Mouse (Mus musculus) adrenal gland, adult 8-10 months (tissue): ENCODE measurements around the gene Metrn. TPM values are rescaled to one million over a fixed set of nuclear protein-coding genes. Genes with fewer than 3 reads are reported as not detected.

Experiments used
- DNase-seq: peaks from one replicate; pipeline ENCODE4 v3.0.0; 2022
- microRNA-seq, 2 experiments: library from miRNA; unstranded; fragments of <30 nt; microRNA quantifications; one replicate each; pipeline ENCODE4 v1.2.0; 2022
- total RNA-seq, 4 experiments: library from RNA; stranded (reverse); gene quantifications; 2 replicates each; pipeline ENCODE4 v1.2.4; 2022

Gene Metrn
- total RNA-seq, 4 experiments from 2014 or later: 31.4 to 45.8 (median 39.3) TPM

- no peak for DNase-seq
Observed at GRCm38 (mm10) chr17:25765886-25766285, 31.1 kb downstream of the Metrn start.

- DNase-seq: no peak
Observed at GRCm38 (mm10) chr17:25762591-25762990, 34.3 kb downstream of the Metrn start.

GRCm38 (mm10) chr17:25761561-25761970 is 35.4 kb downstream of the Metrn start:
- DNase-seq: no peak

- no peak for DNase-seq
Observed at GRCm38 (mm10) chr17:25760148-25760547, 36.8 kb downstream of the Metrn start.

- DNase-seq: no peak
Observed at GRCm38 (mm10) chr17:25757691-25758090, 39.2 kb downstream of the Metrn start.

GRCm38 (mm10) chr17:25756378-25757242 is 40.3 kb downstream of the Metrn start:
- no peak for DNase-seq

- DNase-seq: no peak
Observed at GRCm38 (mm10) chr17:25755627-25756377, 41.1 kb downstream of the Metrn start.

- no peak for DNase-seq
Observed at GRCm38 (mm10) chr17:25755086-25755485, 41.9 kb downstream of the Metrn start.

- DNase-seq: no peak
Observed at GRCm38 (mm10) chr17:25754241-25754640, 42.7 kb downstream of the Metrn start, which contains the start of gene Msln. Msln (minus strand) TSS chr17:25754378.

GRCm38 (mm10) chr17:25751446-25751845 is 45.5 kb downstream of the Metrn start:
- DNase-seq: peak; percentile 53

GRCm38 (mm10) chr17:25749314-25749713 is 47.6 kb downstream of the Metrn start:
- no peak for DNase-seq

GRCm38 (mm10) chr17:25748238-25748637 is 48.7 kb downstream of the Metrn start:
- DNase-seq: peak; percentile 39

- peak; percentile 47 for DNase-seq
Observed at GRCm38 (mm10) chr17:25744311-25744710, 52.6 kb downstream of the Metrn start.

- DNase-seq: peak; percentile 75
Observed at GRCm38 (mm10) chr17:25743831-25744230, 53.1 kb downstream of the Metrn start.

Small RNA genes within 50 kb of the gene (microRNA-seq; reads per million reads assigned to microRNA genes)
- gene Gm25083 (0 reads per million in 2 experiments), gene Mir3082 (0.67 to 1.6 reads per million in 2 experiments), gene Mir6966 (0.34 to 0.35 reads per million in 2 experiments)

Other genes starting within 250 kb of the Metrn start
- 1 to 10 TPM in 3 of 4 experiments, under 1 TPM in 1; 0.92 to 2.6 (median 1.2) TPM for gene Sox8, start 226.4 kb downstream of the Metrn start, total RNA-seq
- 10 to 100 TPM; 36.0 to 39.9 (median 38.2) TPM for gene Lmf1, start 218.1 kb downstream of the Metrn start, total RNA-seq
- 1 to 10 TPM in 1 of 4 experiments, under 1 TPM in 1, not detected in 2; 0.74 to 2.9 TPM for gene Gng13, start 80.0 kb downstream of the Metrn start, total RNA-seq
- gene Chtf18, start 69.7 kb downstream of the Metrn start, total RNA-seq: 1 to 10 TPM; 1.2 to 4.9 (median 2.6) TPM
- gene Rpusd1, start 69.5 kb downstream of the Metrn start, total RNA-seq: 10 to 100 TPM; 17.8 to 23.5 (median 20.4) TPM
- under 1 TPM; 0.09 to 0.52 (median 0.30) TPM for gene Mslnl, start 61.1 kb downstream of the Metrn start, total RNA-seq
- 1 to 10 TPM; 4.8 to 7.1 (median 6.0) TPM for gene Msln, start 42.8 kb downstream of the Metrn start, total RNA-seq
- gene Narfl, start 23.4 kb downstream of the Metrn start, total RNA-seq: 10 to 100 TPM; 34.8 to 45.2 (median 40.1) TPM
- gene Haghl, start 11.5 kb downstream of the Metrn start, total RNA-seq: 10 to 100 TPM; 21.4 to 67.2 (median 55.9) TPM
- gene Ccdc78, start 10.6 kb downstream of the Metrn start, total RNA-seq: under 1 TPM in 1 of 4 experiments, not detected in 3; 0.15 TPM
- gene Fam173a, start 4.2 kb downstream of the Metrn start, total RNA-seq: 100 to 1,000 TPM in 3 of 4 experiments, 10 to 100 TPM in 1; 91.1 to 131 (median 117) TPM
- not detected for gene AC134908.4, start 1.5 kb downstream of the Metrn start, total RNA-seq
- gene Fbxl16, start 11.9 kb upstream of the Metrn start, total RNA-seq: 10 to 100 TPM; 37.9 to 62.9 (median 43.0) TPM
- gene Wdr24, start 26.5 kb upstream of the Metrn start, total RNA-seq: 10 to 100 TPM; 21.9 to 28.0 (median 24.5) TPM
- gene Jmjd8, start 31.7 kb upstream of the Metrn start, total RNA-seq: 100 to 1,000 TPM; 104 to 137 (median 119) TPM
- gene Stub1, start 36.3 kb upstream of the Metrn start, total RNA-seq: 100 to 1,000 TPM; 184 to 246 (median 214) TPM
- gene Rhbdl1, start 40.2 kb upstream of the Metrn start, total RNA-seq: 10 to 100 TPM; 14.7 to 79.0 (median 33.0) TPM
- 10 to 100 TPM in 3 of 4 experiments, 1 to 10 TPM in 1; 7.3 to 36.4 (median 20.8) TPM for gene Gm20683, start 44.6 kb upstream of the Metrn start, total RNA-seq
- 100 to 1,000 TPM in 3 of 4 experiments, 10 to 100 TPM in 1; 89.3 to 155 (median 139) TPM for gene Rhot2, start 47.7 kb upstream of the Metrn start, total RNA-seq
- gene Wdr90, start 64.4 kb upstream of the Metrn start, total RNA-seq: 10 to 100 TPM; 14.7 to 41.8 (median 22.9) TPM
- gene Mcrip2, start 71.6 kb upstream of the Metrn start, total RNA-seq: 100 to 1,000 TPM; 264 to 492 (median 338) TPM
- 100 to 1,000 TPM; 113 to 215 (median 150) TPM for gene Mettl26, start 77.9 kb upstream of the Metrn start, total RNA-seq
- 1 to 10 TPM; 1.6 to 2.9 (median 2.0) TPM for gene Wfikkn1, start 83.7 kb upstream of the Metrn start, total RNA-seq
- gene Rab40c, start 122.6 kb upstream of the Metrn start, total RNA-seq: 10 to 100 TPM; 33.9 to 65.0 (median 36.3) TPM
- gene Pigq, start 147.8 kb upstream of the Metrn start, total RNA-seq: 100 to 1,000 TPM; 101 to 126 (median 111) TPM
- not detected for gene Nhlrc4, start 147.8 kb upstream of the Metrn start, total RNA-seq
- gene A930017K11Rik, start 155.4 kb upstream of the Metrn start, total RNA-seq: not detected
- 10 to 100 TPM; 20.1 to 34.6 (median 24.9) TPM for gene Capn15, start 188.7 kb upstream of the Metrn start, total RNA-seq